Mouse (Mus musculus) liver, embryonic 14 days (tissue): ENCODE data around the gene Snx29. TPM values are rescaled to one million over a fixed set of nuclear protein-coding genes. Genes with fewer than 3 reads are reported as not detected.

Experiments used
- polyA plus RNA-seq: library from polyadenylated mRNA; depleted of rRNA; stranded (reverse); fragments of >200 nt; gene quantifications from 2 replicates; pipeline ENCODE4 v1.2.3, GENCODE M21; 2012; rRNA removed

Snx29 gene
- 1.5 and 1.7 TPM in 2 replicates for polyA plus RNA-seq

DNA sequence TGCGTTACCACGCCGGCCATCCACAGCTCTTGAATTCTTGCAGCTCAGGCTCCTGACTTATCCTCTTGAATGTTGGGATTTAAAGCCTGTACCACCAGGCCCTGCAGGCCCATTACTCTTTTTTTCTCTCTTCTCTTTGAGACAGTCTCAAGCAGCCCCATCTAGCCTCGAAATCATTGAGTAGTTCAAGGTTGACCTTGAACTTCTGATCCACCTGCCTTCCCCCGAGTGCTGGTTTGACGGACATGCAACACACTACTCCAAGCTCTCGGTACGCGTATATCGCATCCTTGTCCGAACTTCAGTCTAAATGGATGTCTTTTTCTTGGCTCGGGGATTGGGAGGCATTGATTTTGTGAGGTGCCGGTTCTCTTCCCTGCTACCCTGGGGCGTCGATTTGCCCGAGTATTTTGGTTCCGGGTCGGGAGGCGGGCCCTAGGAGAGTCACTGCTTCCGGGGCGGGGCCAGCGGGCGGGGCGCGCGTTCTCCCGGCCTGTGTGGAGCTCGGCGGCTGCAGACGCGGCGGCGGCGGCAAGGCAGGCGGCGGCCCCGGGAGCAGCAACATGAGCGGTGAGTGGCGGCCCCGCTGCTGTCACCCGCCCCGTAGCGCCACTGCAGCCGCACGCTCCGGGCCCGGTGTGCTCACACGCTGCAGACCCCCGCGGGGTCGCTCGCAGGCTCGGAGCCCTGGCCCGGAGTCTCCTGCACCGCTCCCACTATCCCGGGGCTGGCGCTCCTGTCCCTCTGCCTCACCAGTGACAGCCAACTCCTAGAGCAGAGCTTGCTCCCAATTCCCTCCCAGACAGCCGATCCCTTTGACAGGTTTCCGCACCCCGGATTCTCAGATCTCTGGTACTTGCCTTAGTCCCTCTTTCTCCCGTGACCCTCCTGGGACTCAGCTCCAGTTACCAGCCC is at the start of gene Snx29:
Snx29 (plus strand) TSS at position 500 of the 915 bp plus-strand sequence.

DNA sequence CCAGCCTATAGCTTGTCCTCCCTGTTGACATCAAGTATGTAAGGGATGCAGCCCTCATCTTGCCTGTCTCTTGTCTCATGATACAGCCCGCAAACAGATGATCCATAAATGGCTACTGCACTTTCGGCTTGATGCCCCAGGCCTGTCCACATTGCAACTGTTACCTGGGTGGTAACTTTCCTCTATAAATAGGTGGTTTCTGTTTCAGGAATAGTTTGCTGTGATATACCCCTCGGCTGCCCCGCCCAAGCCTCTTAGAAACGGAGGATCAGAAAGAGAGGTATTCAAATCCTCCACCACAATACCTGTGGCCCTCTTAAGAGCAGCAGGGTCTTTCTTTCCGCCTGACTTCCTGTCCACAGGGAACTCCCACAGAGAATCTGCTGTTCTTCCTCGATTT is 9.2 kb upstream of the Snx29 start, which contains the start of gene Tnfrsf17:
Tnfrsf17 (plus strand) TSS at position 301 of the 400 bp plus-strand sequence.

Other genes starting within 250 kb of the Snx29 start
- 8.3 and 9.6 TPM in 2 replicates for gene Txndc11, start 188.3 kb upstream of the Snx29 start, polyA plus RNA-seq
- 58.7 and 64.6 TPM in 2 replicates for gene Zc3h7a, start 146.5 kb upstream of the Snx29 start, polyA plus RNA-seq
- gene Rsl1d1, start 119.6 kb upstream of the Snx29 start, polyA plus RNA-seq = 49.0 and 54.7 TPM in 2 replicates
- 44.3 and 44.6 TPM in 2 replicates for gene Gspt1, start 68.6 kb upstream of the Snx29 start, polyA plus RNA-seq
- gene Tnfrsf17, start 9.1 kb upstream of the Snx29 start, polyA plus RNA-seq = 0.08 TPM in 1 of 2 replicates, not detected in the other